Mouse (Mus musculus): ENCODE results near the gene Snrpn. TPM values are rescaled to one million over a fixed set of nuclear protein-coding genes. Genes with fewer than 3 reads are reported as not detected.

Gene Snrpn
- polyA plus RNA-seq, 1 experiment from 2014 or later, result 220 TPM

GRCm38 (mm10) chr7:59978646-59979045 lies 161.4 kb downstream of the Snrpn start:
- Histone ChIP-seq H3K4me2 (ENCODE audit: low read depth) (no peak overlapping the region), H3K4me1 (ENCODE audit: control insufficient read depth, insufficient read depth, low read length) (no peaks in the 10 kb centered on the region), H3K9me3 (ENCODE audit: control insufficient read depth, low read length) (no peaks in the 10 kb centered on the region), H3K27ac (ENCODE audit: low read depth, low read length) (no peak overlapping the region), H3K27me3 (ENCODE audit: control insufficient read depth, insufficient read depth, low read length) (no peaks in the 10 kb centered on the region), H3K9ac (ENCODE audit: low read length) (no peak overlapping the region), H3K4me3 (ENCODE audit: low read depth, low read length) (no peak overlapping the region), H3K36me3 (ENCODE audit: control insufficient read depth, insufficient read depth, low read length) (no peaks in the 10 kb centered on the region)
- no peak for DNase-seq (ENCODE audit: low spot score)
- 70% methylated on average over 1 of the region's 1 CpGs for WGBS
- ATAC-seq (ENCODE audit: insufficient read depth, low FRiP score, low TSS enrichment), result no peak

Other genes starting within 250 kb of the Snrpn start
- 106 and 133 TPM in 2 replicates for gene Snurf, start 135.2 kb downstream of the Snrpn start, polyA plus RNA-seq (2014; fragmentation: Nextera tagmentation; extraction: Ambion mirVana)
- gene Gm38393, start 135.2 kb downstream of the Snrpn start, polyA plus RNA-seq (2014; fragmentation: Nextera tagmentation; extraction: Ambion mirVana), result 0.82 and 0.92 TPM in 2 replicates

Measured in neural tube, embryonic 11.5 days (tissue).